Mouse (Mus musculus): ENCODE measurements around the gene Rps18.

DNA sequence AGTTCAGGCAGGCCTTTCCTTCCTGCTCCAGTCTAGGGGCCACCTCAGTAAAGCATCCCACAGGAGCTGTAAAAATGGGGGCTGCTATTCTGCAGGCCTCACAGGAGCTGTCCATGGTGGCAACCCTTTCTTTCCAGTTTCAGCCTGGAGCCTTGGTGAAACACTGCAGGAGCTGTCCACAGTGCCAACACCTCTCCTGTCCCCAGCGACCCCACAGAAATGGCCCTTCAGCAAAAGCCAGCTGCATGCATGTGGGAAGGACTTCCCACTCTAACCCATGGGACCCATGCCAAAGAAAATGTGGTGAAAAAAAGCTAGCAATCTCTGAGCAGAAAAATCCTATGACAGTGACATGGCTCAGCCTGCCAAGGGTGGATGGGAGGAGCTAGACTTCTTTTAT, 16.9 kb upstream of the Rps18 start:
- TF ChIP-seq CTCF (IDR thresholded peaks at IDR 0.05; ENCODE audit: borderline replicate concordance, control insufficient read depth, extremely low read depth, insufficient read depth, low read length, poor library complexity) = no peak
- no peak for TF ChIP-seq POLR2A (IDR thresholded peaks at IDR 0.05; ENCODE audit: control insufficient read depth, extremely low read depth, insufficient read depth, low read length, poor library complexity)
